8 mouse cellular contexts compared by ENCODE assay signal in the genomic region with DNA sequence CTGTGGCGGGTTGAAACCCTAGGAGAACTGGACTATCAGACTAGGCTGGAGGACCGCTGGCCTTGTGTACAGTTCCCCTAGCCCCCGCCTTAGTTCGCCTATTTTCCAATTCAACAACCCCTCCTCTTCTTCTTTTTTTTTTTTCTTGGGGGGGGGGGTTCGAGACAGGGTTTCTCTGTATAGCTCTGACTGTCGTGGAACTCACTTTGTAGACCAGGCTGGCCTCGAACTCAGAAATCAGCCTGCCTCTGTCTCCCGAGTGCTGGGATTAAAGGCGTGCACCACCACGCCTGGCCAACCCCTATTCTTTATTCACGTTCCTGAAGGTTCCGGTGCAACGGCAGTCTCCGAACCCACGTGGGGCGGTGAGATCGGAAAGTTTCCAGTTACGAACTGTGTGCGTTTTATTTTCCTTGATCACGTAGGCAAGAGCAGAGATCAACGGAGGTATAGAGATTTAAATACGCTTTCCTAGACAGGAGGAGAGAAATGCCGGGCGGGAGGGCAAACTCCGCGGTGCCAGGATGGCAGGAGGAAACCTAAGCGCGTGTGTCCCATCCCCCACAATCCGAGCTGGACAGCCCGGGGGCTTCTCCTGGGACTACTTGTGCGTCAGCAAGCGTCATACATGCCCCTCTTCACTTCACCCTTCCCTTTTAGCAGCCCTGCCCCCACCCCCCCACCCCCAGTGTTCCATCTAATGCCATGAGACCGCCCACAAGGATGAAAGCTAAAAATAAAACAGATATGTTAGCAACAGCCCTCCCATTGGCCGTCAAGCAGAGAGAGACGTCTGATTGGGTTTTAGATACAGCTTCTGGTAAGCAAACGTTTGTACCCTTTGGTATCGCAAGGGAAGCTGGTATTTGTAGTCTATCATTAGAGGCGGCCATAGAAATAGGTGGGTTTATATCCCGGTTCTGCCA. TPM values are rescaled to one million over a fixed set of nuclear protein-coding genes. Genes with fewer than 3 reads are reported as not detected.
DNase-seq lines count a peak whose midpoint lies in the region; ATAC-seq lines count a peak whose summit lies in the region.

No protein-coding gene starts in this region.

- peak; percentile 94 for DNase-seq in embryo, embryonic 10 days (ENCODE audit: low spot score)
- peak; percentile 67 for DNase-seq in gastrocnemius, postnatal 10 days
- DNase-seq in induced T-regulatory cell, adult 2 months (ENCODE audit: low read depth) = peak; percentile 95
- DNase-seq in left cerebral cortex, adult 9 months (ENCODE audit: low spot score in 2 of 2) = peak; percentile 96 to 97
- DNase-seq in right cerebral cortex, postnatal 14 days = peak; percentile 76
- peak; percentile 96 for DNase-seq in yolk sac, embryonic 10.5 days (ENCODE audit: low spot score)

- peak; percentile 66 for ATAC-seq in activated CD4-positive, CD25-positive, alpha-beta regulatory T cell, adult 4 months
- peak; percentile 59 for ATAC-seq in megakaryocyte progenitor cell, adult 5-6 weeks (replicated peaks; ENCODE audit: poor library complexity)

RNA-seq across cellular contexts. Expression of a gene that starts 1.0 kb away (rescaled TPM):
- 10 to 100 TPM; 25.8 to 45.6 TPM for polyA plus RNA-seq in activated CD4-positive, CD25-positive, alpha-beta regulatory T cell, adult 4 months (2017; shearing (Covaris generic))
- total RNA-seq in gastrocnemius, postnatal 10 days (2021) = 10 to 100 TPM; 38.1 to 80.4 TPM
- 33.9 and 36.3 TPM in 2 replicates for total RNA-seq in megakaryocyte progenitor cell, adult 5-6 weeks (2015)
- total RNA-seq in megakaryocyte progenitor cell, adult 5-6 weeks (2017) = 19.8 and 21.2 TPM in 2 replicates

RNA-seq across cellular contexts. Expression of a gene that starts 12.1 kb away (rescaled TPM):
- 100 to 1,000 TPM in 1 of 2 experiments, 10 to 100 TPM in 1; 91.8 to 102 TPM for polyA plus RNA-seq in activated CD4-positive, CD25-positive, alpha-beta regulatory T cell, adult 4 months (2017; shearing (Covaris generic))
- 10 to 100 TPM; 37.4 to 39.6 TPM for total RNA-seq in gastrocnemius, postnatal 10 days (2021)
- total RNA-seq in megakaryocyte progenitor cell, adult 5-6 weeks (2015) = 123 and 128 TPM in 2 replicates
- total RNA-seq in megakaryocyte progenitor cell, adult 5-6 weeks (2017) = 83.2 and 110 TPM in 2 replicates

RNA-seq across cellular contexts. Expression of a gene that starts 12.5 kb away (rescaled TPM):
- polyA plus RNA-seq in activated CD4-positive, CD25-positive, alpha-beta regulatory T cell, adult 4 months (2017; shearing (Covaris generic)) = 100 to 1,000 TPM in 1 of 2 experiments, 10 to 100 TPM in 1; 84.4 to 105 TPM
- 100 to 1,000 TPM; 789 to 874 TPM for total RNA-seq in gastrocnemius, postnatal 10 days (2021)
- total RNA-seq in megakaryocyte progenitor cell, adult 5-6 weeks (2015) = 77.3 and 90.7 TPM in 2 replicates
- 122 and 130 TPM in 2 replicates for total RNA-seq in megakaryocyte progenitor cell, adult 5-6 weeks (2017)

RNA-seq across cellular contexts. Expression of a gene that starts 57.4 kb away (rescaled TPM):
- polyA plus RNA-seq in activated CD4-positive, CD25-positive, alpha-beta regulatory T cell, adult 4 months (2017; shearing (Covaris generic)) = 1 to 10 TPM; 5.2 to 7.3 TPM
- 100 to 1,000 TPM; 127 to 130 TPM for total RNA-seq in gastrocnemius, postnatal 10 days (2021)
- total RNA-seq in megakaryocyte progenitor cell, adult 5-6 weeks (2015) = 4.9 and 5.1 TPM in 2 replicates
- total RNA-seq in megakaryocyte progenitor cell, adult 5-6 weeks (2017) = 10.4 and 11.0 TPM in 2 replicates

Comparison
In these comparisons a context has a peak if more than half of its experiments do, and no peak if none do; other contexts are left out.
1. Peak in every context shown above with its lines: DNase-seq and ATAC-seq.
2. RNA of a gene that starts 12.5 kb away (total RNA-seq): 789 to 874 TPM in gastrocnemius, postnatal 10 days; 77.3 to 130 TPM in megakaryocyte progenitor cell, adult 5-6 weeks; every median in the first group is over 4 times any median in the second.